Mouse (Mus musculus) gastrocnemius, postnatal 14 days (tissue): ENCODE results near the gene 2310033P09Rik. TPM values are rescaled to one million over a fixed set of nuclear protein-coding genes. Genes with fewer than 3 reads are reported as not detected.

Experiments
- DNase-seq: peaks from one replicate; pipeline ENCODE4 v3.0.0; 2021; ENCODE audit warnings: mixed read lengths
- intact Hi-C: fragments of 180-260 bp; cut with DNase I; formaldehyde crosslinking; loops from one replicate; pipeline ENCODE4 v1.15.1; 2025; ENCODE audit warnings: low total_unique reads
- total RNA-seq, 2 experiments: library from RNA; stranded (reverse); gene quantifications; 2 replicates each; pipeline ENCODE4 v1.2.3; 2021

2310033P09Rik gene
- total RNA-seq, 2 experiments from 2014 or later, result 4.1 to 4.6 TPM

- intact Hi-C loops, result no loop called here
- DNase-seq, result no peak
These were observed 18.1 kb downstream of the 2310033P09Rik start for GRCm38 (mm10) chr11:59226251-59226650.

- intact Hi-C loops, result no loop called here
- DNase-seq, result no peak
These were observed 18.9 kb downstream of the 2310033P09Rik start for GRCm38 (mm10) chr11:59226787-59227603.

- DNase-seq, result no peak
These were observed 19.5 kb downstream of the 2310033P09Rik start for GRCm38 (mm10) chr11:59227604-59228121.

GRCm38 (mm10) chr11:59228122-59228953 is 20.2 kb downstream of the 2310033P09Rik start, which contains the start of gene Arf1:
Arf1 (minus strand) TSS chr11:59228270.
- peak; percentile 96 for DNase-seq
- intact Hi-C loops, result no loop called here

More at GRCm38 (mm10) chr11:59227604-59228121, 19.5 kb downstream of the 2310033P09Rik start:
- intact Hi-C loops, result no loop called here

- peak; percentile 56 for DNase-seq
These were observed 22.1 kb downstream of the 2310033P09Rik start for GRCm38 (mm10) chr11:59230144-59230760.

GRCm38 (mm10) chr11:59232797-59233196 is 24.7 kb downstream of the 2310033P09Rik start:
- intact Hi-C loops, result loop anchor here (10.0 kb wide), 1 partner anchor 252 kb away; no protein-coding TSS in a partner anchor
- DNase-seq, result no peak

More at GRCm38 (mm10) chr11:59230144-59230760, 22.1 kb downstream of the 2310033P09Rik start:
- intact Hi-C loops, result loop anchor here (2.0 to 10.0 kb wide), 2 partner anchors 69 to 255 kb away; no protein-coding TSS in a partner anchor

GRCm38 (mm10) chr11:59238525-59239427 is 30.7 kb downstream of the 2310033P09Rik start:
- intact Hi-C loops, result loop anchor here (10.0 kb wide), 1 partner anchor 246 kb away; no protein-coding TSS in a partner anchor
- peak; percentile 53 for DNase-seq

GRCm38 (mm10) chr11:59239428-59239785 is 31.3 kb downstream of the 2310033P09Rik start:
- DNase-seq, result no peak
- intact Hi-C loops, result loop anchor here (10.0 kb wide), 1 partner anchor 245 kb away; no protein-coding TSS in a partner anchor

- no peak for DNase-seq
- intact Hi-C loops, result loop anchor here (2.0 to 10.0 kb wide), 2 partner anchors 51 to 245 kb away; partner anchors contain the start of gene Wnt3a
These were observed 31.7 kb downstream of the 2310033P09Rik start for GRCm38 (mm10) chr11:59239796-59240195.

- DNase-seq, result no peak
- intact Hi-C loops, result loop anchor here (2.0 kb wide), 1 partner anchor 49 kb away; the partner anchor contains the start of gene Wnt3a
These were observed 33.7 kb downstream of the 2310033P09Rik start for GRCm38 (mm10) chr11:59241841-59242240.

GRCm38 (mm10) chr11:59243856-59244255 is 35.7 kb downstream of the 2310033P09Rik start:
- no peak for DNase-seq
- intact Hi-C loops, result no loop called here

GRCm38 (mm10) chr11:59248101-59248500 is 40.0 kb downstream of the 2310033P09Rik start:
- intact Hi-C loops, result no loop called here
- no peak for DNase-seq

- intact Hi-C loops, result no loop called here
- no peak for DNase-seq
These were observed 51.5 kb downstream of the 2310033P09Rik start for GRCm38 (mm10) chr11:59259647-59260046.

Other genes starting within 250 kb of the 2310033P09Rik start
- gene Trim11, start 230.2 kb upstream of the 2310033P09Rik start, total RNA-seq, result 1 to 10 TPM; 9.3 to 9.6 TPM
- 100 to 1,000 TPM; 708 to 848 TPM for gene Obscn, start 71.9 kb upstream of the 2310033P09Rik start, total RNA-seq
- 10 to 100 TPM in 1 of 2 experiments, 1 to 10 TPM in 1; 7.7 to 10.6 TPM for gene Iba57, start 44.6 kb upstream of the 2310033P09Rik start, total RNA-seq
- under 1 TPM; 0.27 to 0.62 TPM for gene Gjc2, start 25.1 kb upstream of the 2310033P09Rik start, total RNA-seq
- 10 to 100 TPM; 17.1 to 20.2 TPM for gene Guk1, start 16.1 kb upstream of the 2310033P09Rik start, total RNA-seq
- 10 to 100 TPM; 36.6 to 44.3 TPM for gene Mrpl55, start 5.8 kb upstream of the 2310033P09Rik start, total RNA-seq
- 100 to 1,000 TPM; 195 to 207 TPM for gene Arf1, start 19.9 kb downstream of the 2310033P09Rik start, total RNA-seq
- gene Wnt3a, start 82.4 kb downstream of the 2310033P09Rik start, total RNA-seq, result not detected
- 1 to 10 TPM; 8.8 to 9.8 TPM for gene Wnt9a, start 98.6 kb downstream of the 2310033P09Rik start, total RNA-seq
- under 1 TPM in 1 of 2 experiments, not detected in 1; 0.23 TPM for gene Prss38, start 167.3 kb downstream of the 2310033P09Rik start, total RNA-seq
- 1 to 10 TPM; 6.4 to 7.3 TPM for gene Jmjd4, start 241.7 kb downstream of the 2310033P09Rik start, total RNA-seq
- gene Snap47, start 242.9 kb downstream of the 2310033P09Rik start, total RNA-seq, result 10 to 100 TPM; 24.3 to 27.0 TPM